Mouse (Mus musculus): Measurements from ENCODE around the gene Snx1. TPM values are rescaled to one million over a fixed set of nuclear protein-coding genes. Genes with fewer than 3 reads are reported as not detected.

Gene Snx1
- total and polyA plus RNA-seq, 3 experiments: 83.9 to 189 (median 113) TPM

GRCm38 (mm10) chr9:66173316-66173855 lies 47.0 kb upstream of the Snx1 start:
- Histone ChIP-seq H3K36me3 (ENCODE audit: control insufficient read depth in 1 of 2, insufficient read depth in 2 of 2, low read length in 2 of 2) (peaks cover 0 to 4% of the 10 kb centered on the region in 2 experiments; a peak in 1 of 4 replicates), H3K4me3 (ENCODE audit: control insufficient read depth in 1 of 2, insufficient read depth in 1 of 2, low read depth in 2 of 2, low read length in 2 of 2) (no peak overlapping the region), H3K4me1 (ENCODE audit: control insufficient read depth in 1 of 2, insufficient read depth in 2 of 2, low read length in 2 of 2) (peaks cover 0 to 3% of the 10 kb centered on the region in 2 experiments; a peak in 1 of 4 replicates), H3K27me3 (ENCODE audit: control insufficient read depth in 1 of 2, insufficient read depth in 2 of 2, low read length in 2 of 2) (no peaks in the 10 kb centered on the region), H3K9ac (ENCODE audit: control insufficient read depth, low read depth, low read length, poor library complexity, severe bottlenecking) (no peak overlapping the region), H3K9me3 (replicated peaks; ENCODE audit: insufficient read depth, low read length) (no peaks in the 10 kb centered on the region), H3K27ac (ENCODE audit: control insufficient read depth, low read depth, low read length) (no peak overlapping the region), H3K79me2 (ENCODE audit: control insufficient read depth, insufficient read depth, low read length, poor library complexity) (no peaks in the 10 kb centered on the region)
- DNase-seq (ENCODE audit: low read depth, low spot score): no peak
- TF ChIP-seq ZKSCAN1 (IDR thresholded peaks at IDR 0.05; ENCODE audit: low read depth, low read length): no peak
- no peak for TF ChIP-seq CHD1 (IDR thresholded peaks at IDR 0.05; ENCODE audit: low read depth, low read length)
- no peak for TF ChIP-seq MAFK (IDR thresholded peaks at IDR 0.05; ENCODE audit: borderline replicate concordance, low read depth, low read length)
- TF ChIP-seq POLR2A (IDR thresholded peaks at IDR 0.05; ENCODE audit: control insufficient read depth in 1 of 2, insufficient read depth in 1 of 2, low read depth in 1 of 2, low read length in 2 of 2, poor library complexity in 1 of 2): no peak
- TF ChIP-seq TAL1 (IDR thresholded peaks at IDR 0.05; ENCODE audit: low read length): no peak
- TF ChIP-seq NRF1 (IDR thresholded peaks at IDR 0.05; ENCODE audit: insufficient read depth, low read depth, low read length, poor library complexity, severe bottlenecking): no peak
- TF ChIP-seq ZMIZ1 (IDR thresholded peaks at IDR 0.05; ENCODE audit: low read depth, low read length): no peak
- no peak for TF ChIP-seq TBP (IDR thresholded peaks at IDR 0.05; ENCODE audit: low read depth, low read length)
- no peak for TF ChIP-seq ZC3H11A (IDR thresholded peaks at IDR 0.05; ENCODE audit: low read depth, low read length)
- TF ChIP-seq USF1 (IDR thresholded peaks at IDR 0.05; ENCODE audit: low read depth, low read length): no peak
- TF ChIP-seq TCF12 (IDR thresholded peaks at IDR 0.05; ENCODE audit: low read depth, low read length): no peak
- no peak for TF ChIP-seq POLR2AphosphoS2 (IDR thresholded peaks at IDR 0.05; ENCODE audit: low read length)
- no peak for TF ChIP-seq ZNF384 (IDR thresholded peaks at IDR 0.05; ENCODE audit: low read depth, low read length)
- TF ChIP-seq NELFE (IDR thresholded peaks at IDR 0.05; ENCODE audit: low read depth, low read length): no peak
- TF ChIP-seq GATA1 (IDR thresholded peaks at IDR 0.05; ENCODE audit: low read depth, low read length): no peak
- TF ChIP-seq CTCF (IDR thresholded peaks at IDR 0.05 in 2 of 3, conservative IDR thresholded peaks at IDR 0.05 in 1 of 3; ENCODE audit: control insufficient read depth in 1 of 3, insufficient read depth in 1 of 3, low read depth in 2 of 3, low read length in 3 of 3, poor library complexity in 1 of 3, severe bottlenecking in 1 of 3): no peak
- no peak for TF ChIP-seq SMC3 (IDR thresholded peaks at IDR 0.05; ENCODE audit: low read depth, low read length)
- TF ChIP-seq KAT2A (conservative IDR thresholded peaks at IDR 0.05; ENCODE audit: low read depth, low read length): no peak
- TF ChIP-seq MYB (IDR thresholded peaks at IDR 0.05; ENCODE audit: low read depth, low read length): no peak

- H3K27ac ChIP-seq (ENCODE audit: control insufficient read depth, low read depth, low read length): no peak overlapping the region
- H3K36me3 ChIP-seq (ENCODE audit: control insufficient read depth in 1 of 2, insufficient read depth in 2 of 2, low read length in 2 of 2): peaks cover 0 to 4% of the 10 kb centered on the region in 2 experiments; a peak in 2 of 4 replicates
- no peaks in the 10 kb centered on the region for H3K79me2 ChIP-seq (ENCODE audit: control insufficient read depth, insufficient read depth, low read length, poor library complexity)
- peaks cover 0 to 9% of the 10 kb centered on the region in 2 experiments; a peak in 2 of 4 replicates for H3K4me1 ChIP-seq (ENCODE audit: control insufficient read depth in 1 of 2, insufficient read depth in 2 of 2, low read length in 2 of 2)
- no peak for DNase-seq (ENCODE audit: low read depth, low spot score)
- TF ChIP-seq MYB (IDR thresholded peaks at IDR 0.05; ENCODE audit: low read depth, low read length) (no peak), MYC (IDR thresholded peaks at IDR 0.05; ENCODE audit: low read depth, low read length) (no peak), UBTF (IDR thresholded peaks at IDR 0.05; ENCODE audit: borderline replicate concordance, insufficient read depth, low read depth, low read length) (no peak), ZKSCAN1 (IDR thresholded peaks at IDR 0.05; ENCODE audit: low read depth, low read length) (no peak), POLR2A (IDR thresholded peaks at IDR 0.05; ENCODE audit: control insufficient read depth in 1 of 2, insufficient read depth in 1 of 2, low read depth in 1 of 2, low read length in 2 of 2, poor library complexity in 1 of 2) (no peak), CHD1 (IDR thresholded peaks at IDR 0.05; ENCODE audit: low read depth, low read length) (no peak), SMC3 (IDR thresholded peaks at IDR 0.05; ENCODE audit: low read depth, low read length) (no peak), ZNF384 (IDR thresholded peaks at IDR 0.05; ENCODE audit: low read depth, low read length) (no peak), BHLHE40 (IDR thresholded peaks at IDR 0.05; ENCODE audit: borderline replicate concordance, low read depth, low read length) (no peak), POLR2AphosphoS5 (IDR thresholded peaks at IDR 0.05; ENCODE audit: borderline replicate concordance, low read depth, low read length) (no peak), TAL1 (IDR thresholded peaks at IDR 0.05; ENCODE audit: low read length) (no peak), ELF1 (IDR thresholded peaks at IDR 0.05; ENCODE audit: low read depth, low read length) (no peak), ETS1 (IDR thresholded peaks at IDR 0.05; ENCODE audit: low read depth, low read length) (no peak), ZMIZ1 (IDR thresholded peaks at IDR 0.05; ENCODE audit: low read depth, low read length) (no peak), ZC3H11A (IDR thresholded peaks at IDR 0.05; ENCODE audit: low read depth, low read length) (no peak), MAZ (IDR thresholded peaks at IDR 0.05; ENCODE audit: low read depth, low read length) (no peak), EP300 (IDR thresholded peaks at IDR 0.05; ENCODE audit: low read depth in 1 of 2, low read length in 2 of 2) (no peak), MXI1 (IDR thresholded peaks at IDR 0.05; ENCODE audit: low read depth, low read length) (no peak), POLR2AphosphoS2 (IDR thresholded peaks at IDR 0.05; ENCODE audit: low read length) (no peak), SIN3A (IDR thresholded peaks at IDR 0.05; ENCODE audit: low read length) (no peak)
- no peaks in the 10 kb centered on the region for H3K27me3 ChIP-seq (ENCODE audit: control insufficient read depth in 1 of 2, insufficient read depth in 2 of 2, low read length in 2 of 2)
- H3K9me3 ChIP-seq (replicated peaks; ENCODE audit: insufficient read depth, low read length): no peaks in the 10 kb centered on the region
- no peak overlapping the region for H3K4me3 ChIP-seq (ENCODE audit: control insufficient read depth in 1 of 2, insufficient read depth in 1 of 2, low read depth in 2 of 2, low read length in 2 of 2)
- H3K9ac ChIP-seq (ENCODE audit: control insufficient read depth, low read depth, low read length, poor library complexity, severe bottlenecking): no peak overlapping the region
These were observed 45.0 kb upstream of the Snx1 start for GRCm38 (mm10) chr9:66171275-66171921.
